Mouse (Mus musculus) heart, postnatal 0 days (tissue): Measurements from ENCODE around the gene Prkcz.

Experiments used
- CTCF ChIP-seq: IDR thresholded peaks from 2 replicates; pipeline ENCODE4 v1.5.1; 2016; ENCODE audit warnings: antibody characterized with exemption, control low read depth, low read depth
- EP300 ChIP-seq: IDR thresholded peaks from 2 replicates; pipeline ENCODE4 v1.6.1; 2016; ENCODE audit warnings: antibody characterized with exemption, low read depth

GRCm38 (mm10) chr4:155370737-155371715, 9.9 kb upstream of the Prkcz start:
- TF ChIP-seq CTCF (no peak), EP300 (no peak)
